ENCODE assay signal across 18 mouse cellular contexts in the genomic region with DNA sequence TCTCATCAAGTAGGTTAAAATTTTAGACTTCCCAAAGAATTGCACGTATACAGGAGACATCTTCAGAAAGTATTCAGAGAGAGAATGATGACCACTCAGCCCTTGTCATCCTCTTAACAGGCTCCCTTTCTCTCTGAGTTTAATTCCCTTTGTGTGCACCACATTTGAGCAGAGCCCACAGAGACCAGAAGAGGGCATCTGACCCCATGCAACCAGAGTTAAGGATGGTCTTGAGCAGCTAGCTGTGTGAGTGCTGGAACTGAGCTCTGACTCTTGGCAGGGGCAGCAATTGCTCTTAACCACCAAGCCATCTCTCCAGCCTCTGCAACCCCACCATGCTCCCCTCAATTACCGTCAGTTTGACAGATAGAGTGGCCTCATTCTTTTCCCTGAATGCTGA. TPM values are rescaled to one million over a fixed set of nuclear protein-coding genes. Genes with fewer than 3 reads are reported as not detected.
DNase-seq lines count a peak whose midpoint lies in the region; ATAC-seq and TF ChIP-seq lines count a peak whose summit lies in the region.
"Had no signal": no experiment of that assay in that cellular context is flagged by ENCODE, and none has a peak within 500 bp of the region (broad histone marks: within the 10 kb centered on the region; RNA-seq: fewer than 3 reads in every experiment).

No protein-coding gene starts in this region.

- no peak overlapping the region for H3K27ac ChIP-seq in kidney, postnatal 0 days
- H3K27ac ChIP-seq in stomach, postnatal 0 days (replicated peaks) = no peak overlapping the region
- H3K27ac ChIP-seq: forebrain, embryonic 15.5 days; hindbrain, embryonic 12.5 days; kidney, embryonic 15.5 days had no signal

- no peaks in the 10 kb centered on the region; the same call in 1 of the 2 replicates for H3K9me3 ChIP-seq in kidney, postnatal 0 days (replicated peaks; ENCODE audit: low read length)
- no peaks in the 10 kb centered on the region for H3K9me3 ChIP-seq in stomach, postnatal 0 days (ENCODE audit: control insufficient read depth, low read length)
- H3K9me3 ChIP-seq: forebrain, embryonic 15.5 days; G1E; heart, embryonic 12.5 days; hindbrain, embryonic 12.5 days; kidney, embryonic 15.5 days had no signal

- DNase-seq in kidney, postnatal 0 days (ENCODE audit: low spot score) = no peak
- no peak for DNase-seq in kidney, postnatal 4 days
- peak; percentile 21 for DNase-seq in thymus, postnatal 4 days
- DNase-seq in thymus, postnatal 36 days = no peak
- DNase-seq in R1 (ENCODE audit: low read depth, low spot score) = peak; percentile 29
- no peak for DNase-seq in stomach, postnatal 0 days (ENCODE audit: low spot score)
- no peak for DNase-seq in spleen, adult 18-20 months
- no peak for DNase-seq in thymus, postnatal 10 days (ENCODE audit: low spot score in 2 of 2)
- DNase-seq: cerebellum, adult 8-10 months; gastrocnemius, postnatal 14 days; left cerebral cortex, postnatal 4 days; right cerebral cortex, adult 18-20 months; thymus, postnatal 14 days had no signal

- H3K36me3 ChIP-seq in kidney, postnatal 0 days (ENCODE audit: insufficient read depth, low read length) = no peaks in the 10 kb centered on the region
- H3K36me3 ChIP-seq in stomach, postnatal 0 days (ENCODE audit: control insufficient read depth, insufficient read depth, low read length) = no peaks in the 10 kb centered on the region
- H3K36me3 ChIP-seq: forebrain, embryonic 15.5 days; G1E; heart, embryonic 12.5 days; hindbrain, embryonic 12.5 days; kidney, embryonic 15.5 days had no signal

- 46% methylated on average over 2 of the region's 2 CpGs for WGBS in kidney, postnatal 0 days
- WGBS in stomach, postnatal 0 days = 41% methylated on average over 2 of the region's 2 CpGs

- no peaks in the 10 kb centered on the region; the same call in 1 of the 2 replicates for H3K27me3 ChIP-seq in kidney, postnatal 0 days (ENCODE audit: insufficient read depth, low read length)
- no peaks in the 10 kb centered on the region for H3K27me3 ChIP-seq in stomach, postnatal 0 days (ENCODE audit: control insufficient read depth, insufficient read depth, low read length)
- H3K27me3 ChIP-seq: forebrain, embryonic 15.5 days had no signal

- H3K4me1 ChIP-seq in kidney, postnatal 0 days (replicated peaks; ENCODE audit: insufficient read depth, low read length) = no peaks in the 10 kb centered on the region
- H3K4me1 ChIP-seq in stomach, postnatal 0 days (replicated peaks; ENCODE audit: control insufficient read depth, insufficient read depth) = no peaks in the 10 kb centered on the region
- H3K4me1 ChIP-seq: forebrain, embryonic 15.5 days; heart, embryonic 12.5 days; hindbrain, embryonic 12.5 days; kidney, embryonic 15.5 days had no signal

- no peak for ATAC-seq in kidney, postnatal 0 days (replicated peaks; ENCODE audit: low FRiP score, low read depth)
- ATAC-seq in stomach, postnatal 0 days (ENCODE audit: low FRiP score, low TSS enrichment) = no peak
- ATAC-seq: forebrain, embryonic 15.5 days had no signal

- no peak for TF ChIP-seq EP300 in stomach, postnatal 0 days (optimal IDR thresholded peaks at IDR 0.05)

- H3K4me2 ChIP-seq in kidney, postnatal 0 days (ENCODE audit: low read length) = no peak overlapping the region
- H3K4me2 ChIP-seq in stomach, postnatal 0 days (replicated peaks; ENCODE audit: low read depth) = no peak overlapping the region
- H3K4me2 ChIP-seq: forebrain, embryonic 15.5 days; heart, embryonic 12.5 days; hindbrain, embryonic 12.5 days; kidney, embryonic 15.5 days had no signal

- H3K4me3 ChIP-seq in kidney, postnatal 0 days (replicated peaks; ENCODE audit: low read depth, low read length) = no peak overlapping the region
- H3K4me3 ChIP-seq in stomach, postnatal 0 days (ENCODE audit: low read depth, low read length) = no peak overlapping the region
- H3K4me3 ChIP-seq: forebrain, embryonic 15.5 days; heart, embryonic 12.5 days; hindbrain, embryonic 12.5 days; kidney, embryonic 15.5 days had no signal

- no peak overlapping the region for H3K9ac ChIP-seq in kidney, postnatal 0 days (ENCODE audit: low read depth, low read length)
- no peak overlapping the region for H3K9ac ChIP-seq in stomach, postnatal 0 days (ENCODE audit: low read length)
- H3K9ac ChIP-seq: forebrain, embryonic 15.5 days; heart, embryonic 12.5 days; hindbrain, embryonic 12.5 days; kidney, embryonic 15.5 days had no signal

- TF ChIP-seq CTCF in kidney, postnatal 0 days (IDR thresholded peaks at IDR 0.05; ENCODE audit: low read depth) = peak; percentile 58
- TF ChIP-seq CTCF in stomach, postnatal 0 days (IDR thresholded peaks at IDR 0.05; ENCODE audit: low read depth) = peak; percentile 65

RNA-seq across cellular contexts. Expression of gene Gramd1a, which starts 27.2 kb away (rescaled TPM):
- polyA plus RNA-seq in kidney, postnatal 0 days (2015; fragmentation: Nextera tagmentation; extraction: Ambion mirVana) = 36.2 and 36.3 TPM in 2 replicates
- 14.4 and 17.4 TPM in 2 replicates for polyA plus RNA-seq in stomach, postnatal 0 days (2015; fragmentation: Nextera tagmentation; extraction: Ambion mirVana)

RNA-seq across cellular contexts. Expression of gene Scn1b, which starts 56.1 kb away (rescaled TPM):
- 2.2 and 2.8 TPM in 2 replicates for polyA plus RNA-seq in kidney, postnatal 0 days (2015; fragmentation: Nextera tagmentation; extraction: Ambion mirVana)
- 2.3 and 2.5 TPM in 2 replicates for polyA plus RNA-seq in stomach, postnatal 0 days (2015; fragmentation: Nextera tagmentation; extraction: Ambion mirVana)
- polyA plus RNA-seq: G1E had no signal

Comparison
In these comparisons a context has a peak if more than half of its experiments do, and no peak if none do; other contexts are left out.
1. DNase-seq: peak in thymus, postnatal 4 days (single experiment) and R1 (single experiment); none in kidney, postnatal 0 days (single experiment), kidney, postnatal 4 days (0 of 2), thymus, postnatal 36 days (0 of 2), stomach, postnatal 0 days (single experiment), spleen, adult 18-20 months (0 of 2) and thymus, postnatal 10 days (0 of 2).